Mouse (Mus musculus) cerebellum, postnatal 10 days (tissue): ENCODE results near the gene Shroom2.
A peak's percentile ranks its signal among the peaks of the same experiment; 100 is the strongest.
"Not testable (repeated sequence)": the region's sequence is repeated elsewhere in the genome, so short reads cannot be mapped to it uniquely, and the experiment has no call there.

Experiments used
- DNase-seq, 2 experiments: peaks; one replicate each; pipeline ENCODE4 v3.0.0; 2021; ENCODE audit warnings: mixed read lengths in 2 of 2

Gene Shroom2

DNA sequence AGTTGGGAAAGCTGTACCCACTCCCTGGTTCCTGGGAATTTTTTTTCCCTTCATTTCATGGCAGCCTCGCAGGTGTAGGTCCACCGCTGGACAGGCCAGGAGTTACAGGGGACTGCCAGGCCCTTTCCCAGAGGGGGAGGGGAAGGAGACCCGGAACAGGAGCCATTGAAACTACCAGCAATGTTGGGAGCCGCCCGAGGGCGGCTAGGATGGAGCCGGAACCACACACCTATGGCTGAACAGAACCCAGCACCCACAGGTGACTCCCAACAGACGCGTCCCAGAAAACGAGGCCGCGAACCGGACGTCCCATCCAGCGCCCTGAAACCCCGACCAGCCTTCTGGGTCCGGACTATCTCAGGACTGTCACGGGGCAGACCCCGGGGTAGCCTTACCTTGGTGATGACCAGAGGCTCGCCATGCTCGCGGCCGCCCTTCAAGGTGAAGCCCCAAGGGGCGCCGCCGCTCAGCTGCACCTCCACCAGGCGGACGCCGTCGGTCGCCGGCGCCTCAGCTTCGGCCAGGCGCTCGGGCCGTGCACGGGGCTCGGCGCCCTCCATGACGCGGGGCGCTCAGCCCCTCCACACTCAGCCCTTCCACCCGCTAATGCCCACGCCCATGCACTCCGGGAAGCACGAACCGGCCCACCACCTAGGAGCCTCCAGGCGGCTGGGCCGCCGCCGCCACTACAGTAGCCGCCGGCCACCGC, at the start of gene Shroom2:
Shroom2 (minus strand) TSS at position 575 of the 709 bp plus-strand sequence.
- DNase-seq: peak; percentile 2 to 8

DNA sequence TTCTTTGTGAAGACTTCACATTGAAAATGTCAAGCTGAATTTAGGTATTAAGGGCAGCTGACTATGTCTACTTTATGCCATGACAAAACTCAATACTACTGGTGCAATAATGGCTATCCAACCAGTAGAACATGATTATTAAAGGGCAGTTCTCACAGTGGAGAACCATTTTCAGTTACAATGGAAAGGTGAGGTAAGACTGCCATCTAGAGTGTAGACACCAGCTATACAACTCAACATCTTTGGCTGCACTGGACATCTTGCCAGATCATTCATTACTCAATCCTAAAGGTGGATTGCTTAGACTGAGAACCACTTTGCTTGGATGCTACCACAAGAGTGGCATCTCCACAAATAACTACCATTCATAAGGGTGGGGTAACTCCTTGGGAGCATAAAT, 49.7 kb upstream of the Shroom2 start:
- peak; percentile 9 to 18 for DNase-seq

DNA sequence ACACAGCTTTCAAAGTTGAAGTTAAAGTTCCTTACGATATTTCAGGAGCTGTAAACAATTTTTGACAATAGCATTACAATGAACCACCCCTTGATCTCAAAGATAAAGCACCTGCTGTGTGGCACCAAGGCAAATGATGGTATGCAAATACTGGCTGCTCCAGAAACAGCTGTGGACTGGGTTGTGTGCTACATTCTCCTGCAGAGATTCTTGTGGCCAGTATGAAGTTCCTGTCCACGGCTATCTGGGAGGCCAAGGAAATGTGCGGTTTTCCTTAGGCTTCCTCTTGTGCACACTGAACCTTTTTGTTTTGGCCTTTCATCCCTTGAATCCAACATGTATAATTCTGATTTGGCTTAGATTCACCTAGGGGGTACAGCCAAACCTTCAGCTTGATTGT, 44.1 kb upstream of the Shroom2 start:
- DNase-seq: no peak

DNA sequence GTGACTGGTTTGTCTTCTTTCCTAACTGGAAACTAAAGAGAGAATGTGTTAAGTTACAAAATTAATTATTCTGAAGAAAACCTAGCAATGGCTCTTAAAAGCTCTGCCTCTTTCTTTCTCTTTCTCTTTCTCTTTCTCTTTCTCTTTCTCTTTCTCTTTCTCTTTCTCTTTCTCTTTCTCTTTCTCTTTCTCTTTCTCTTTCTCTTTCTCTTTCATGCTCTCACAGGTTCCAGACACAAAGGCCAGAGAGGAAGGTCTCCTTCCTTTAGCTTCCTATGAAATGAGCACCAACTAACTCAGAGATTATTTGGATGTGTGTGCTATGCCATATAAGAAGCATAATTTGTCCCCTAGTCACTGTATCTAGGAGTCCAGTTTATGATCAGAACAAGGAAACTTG, 36.1 kb upstream of the Shroom2 start:
- no peak for DNase-seq

DNA sequence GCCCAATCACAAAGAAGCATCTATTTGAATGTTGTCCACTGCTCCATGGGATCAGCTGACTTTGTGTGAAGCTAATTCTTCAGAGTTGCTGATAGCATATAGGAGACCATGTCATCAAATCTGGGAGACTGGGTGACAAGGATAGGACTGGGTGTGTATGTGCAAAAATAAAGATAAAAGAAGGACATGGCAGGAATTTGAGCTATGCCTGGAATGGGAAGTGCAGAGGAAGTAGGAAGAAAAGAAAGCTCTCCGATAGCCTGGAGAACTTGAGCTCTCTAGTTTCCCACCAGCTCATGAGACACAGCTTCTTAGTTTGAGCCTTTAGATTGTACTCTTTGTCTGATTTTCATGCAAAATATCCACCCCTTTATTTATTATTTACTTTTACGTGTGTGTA, 19.3 kb upstream of the Shroom2 start:
- no peak for DNase-seq

DNA sequence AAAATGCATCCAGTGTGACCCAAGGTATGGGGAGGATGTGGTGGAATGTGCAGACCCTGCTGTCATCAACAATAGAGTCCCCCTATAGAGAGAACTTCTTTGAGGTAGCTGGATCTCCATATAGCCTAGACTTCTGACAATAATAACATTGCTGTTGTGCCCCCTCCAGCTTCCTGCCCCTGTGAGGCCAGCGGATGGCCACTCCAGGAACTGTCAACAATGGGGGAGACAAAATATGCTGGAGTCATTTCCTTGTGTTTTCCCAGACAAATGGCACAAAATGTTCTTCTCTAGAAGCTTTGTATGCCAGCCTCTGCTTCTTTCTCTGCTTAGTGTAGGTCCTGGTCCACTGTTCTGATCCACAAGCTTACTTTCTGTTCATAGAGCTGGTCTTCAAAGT, 18.9 kb upstream of the Shroom2 start:
- DNase-seq: no peak

DNA sequence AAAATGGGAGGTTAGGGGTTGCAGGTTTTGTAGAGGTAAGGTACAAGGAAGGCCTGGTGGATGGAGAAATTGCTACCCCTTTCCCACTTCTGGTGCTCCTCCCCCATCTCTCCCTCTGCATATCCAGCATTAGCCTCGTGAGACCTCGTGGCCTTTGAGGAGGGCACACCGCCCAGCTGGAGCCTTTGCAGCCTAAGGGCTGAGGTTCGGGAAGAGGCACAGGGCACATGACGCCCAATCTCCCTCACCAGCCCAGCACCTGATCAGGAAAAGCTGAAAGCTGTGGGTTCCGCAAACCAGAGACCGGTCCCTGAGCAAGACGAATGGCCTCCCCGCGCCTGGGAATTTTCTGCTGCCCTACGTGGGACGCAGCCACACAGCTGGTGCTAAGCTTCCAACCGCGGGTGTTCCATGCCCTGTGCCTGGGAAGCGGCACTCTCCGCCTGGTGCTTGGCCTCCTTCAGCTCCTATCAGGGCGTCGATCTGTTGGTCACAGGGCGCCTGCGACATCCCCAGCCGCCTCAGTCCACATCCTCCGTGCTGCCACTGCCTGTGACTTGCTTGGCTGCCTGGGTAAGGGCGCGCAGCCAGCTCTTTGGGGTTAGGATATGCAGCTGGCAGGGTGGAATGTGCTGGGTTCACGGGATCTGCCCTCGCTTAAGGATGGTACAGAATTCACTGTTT, 12.6 kb upstream of the Shroom2 start, which contains the start of gene Gpr143:
Gpr143 (plus strand) TSS at position 202 of the 684 bp plus-strand sequence.
- peak; percentile 21 to 41 for DNase-seq

DNA sequence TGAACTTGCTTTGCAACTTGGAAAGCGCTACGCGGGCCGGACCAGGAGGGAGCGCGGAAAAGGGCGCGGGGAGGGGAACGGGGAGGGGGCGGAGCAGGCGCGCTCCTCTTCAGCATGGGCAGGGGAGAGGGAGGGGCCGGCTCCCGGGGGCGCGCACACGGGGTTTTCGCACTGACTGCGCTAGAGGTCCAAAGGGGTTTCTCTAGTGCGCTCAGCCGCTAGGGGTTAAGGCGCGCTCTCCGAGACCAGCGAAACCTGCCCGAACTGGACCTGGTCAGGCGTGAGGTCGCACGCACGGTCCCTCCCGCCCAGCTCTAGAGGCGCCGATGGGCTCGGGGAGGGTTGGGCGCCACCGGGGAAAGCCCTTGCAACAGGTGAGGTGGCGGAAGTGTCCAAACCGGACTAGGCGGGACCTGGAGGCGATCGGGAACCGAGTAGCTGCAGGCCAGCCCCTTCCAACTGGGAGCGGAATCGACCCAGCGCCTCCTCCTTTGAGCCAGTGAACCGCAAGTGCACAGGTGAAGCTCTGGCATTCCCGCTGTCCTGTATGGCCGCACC, 414 bp upstream of the Shroom2 start:
- DNase-seq: peak; percentile 39 to 68

DNA sequence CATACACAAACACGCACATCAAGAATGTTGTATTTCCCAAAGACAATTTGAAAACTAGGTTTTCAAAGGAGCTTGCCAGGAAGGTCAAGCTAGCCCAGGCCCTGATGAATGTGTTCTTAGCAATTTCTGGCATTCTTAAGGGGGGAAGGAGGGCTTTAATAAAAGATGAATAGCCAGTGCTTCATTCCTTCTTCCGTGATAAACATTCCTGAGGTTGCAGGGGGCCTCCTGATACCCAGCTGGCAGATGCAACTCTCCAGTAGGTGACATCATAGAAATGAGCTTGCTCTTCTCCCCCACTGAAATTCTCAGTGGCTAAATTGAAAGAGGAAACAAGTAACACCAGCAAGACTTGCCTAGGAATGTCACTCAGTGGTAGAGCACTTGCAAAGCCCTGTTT, 5.1 kb downstream of the Shroom2 start:
- DNase-seq: no peak

DNA sequence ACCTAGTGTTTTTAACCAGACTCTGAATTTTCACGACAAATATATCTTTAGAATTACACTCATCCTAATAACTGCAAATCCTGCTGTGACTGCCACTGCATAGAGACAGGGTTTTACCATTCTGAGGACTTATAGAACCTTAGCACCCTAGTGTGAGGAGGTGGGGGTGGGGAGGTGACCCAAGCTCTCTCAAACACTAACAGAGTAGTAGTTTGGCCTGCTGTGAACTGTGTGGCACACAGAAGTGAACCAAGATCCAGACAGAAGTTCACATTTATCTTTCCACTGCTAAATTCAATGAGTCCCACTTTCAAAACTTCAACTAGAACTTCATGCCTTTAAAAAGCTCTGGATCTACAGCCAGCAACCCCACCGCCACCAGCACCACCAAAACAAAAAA, 6.4 kb downstream of the Shroom2 start:
- DNase-seq: no peak

DNA sequence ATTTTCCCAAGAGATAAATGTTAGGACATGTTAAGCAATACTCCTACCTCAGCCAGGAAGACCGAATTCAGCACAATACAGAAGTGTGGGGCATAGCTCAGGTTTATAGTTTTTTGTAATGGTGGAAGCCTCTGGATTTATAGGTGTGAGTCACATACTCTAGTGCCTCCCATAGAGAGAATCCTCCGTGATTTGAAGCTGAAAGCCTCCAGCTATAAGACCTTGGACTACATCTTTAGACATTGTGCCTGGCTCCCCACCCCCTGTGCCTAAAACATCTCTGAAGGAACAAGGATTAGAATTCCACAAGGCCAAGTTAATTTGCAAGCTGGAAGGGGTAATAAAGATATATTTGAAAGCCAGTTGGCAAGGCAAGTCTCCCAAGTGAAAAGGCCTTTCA, 6.8 kb downstream of the Shroom2 start:
- no peak for DNase-seq

DNA sequence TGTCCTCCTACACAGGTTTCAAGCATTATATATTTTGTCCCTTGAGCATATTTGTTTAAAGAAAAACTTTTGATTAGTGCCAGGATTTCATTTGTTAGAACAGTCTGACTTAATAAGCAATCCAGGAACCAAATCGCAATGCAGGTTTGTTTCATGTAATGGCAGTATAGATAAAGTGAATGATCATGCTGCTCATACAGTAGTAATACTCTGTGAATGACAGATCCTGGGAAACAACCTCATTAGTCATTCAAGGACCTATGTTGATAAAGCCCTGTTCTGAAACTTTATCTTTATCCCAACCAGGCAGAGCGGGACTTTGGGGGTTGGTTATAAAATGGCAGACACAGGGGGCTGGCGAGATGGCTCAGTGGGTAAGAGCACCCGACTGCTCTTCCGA, 13.0 kb downstream of the Shroom2 start:
- DNase-seq: no peak

DNA sequence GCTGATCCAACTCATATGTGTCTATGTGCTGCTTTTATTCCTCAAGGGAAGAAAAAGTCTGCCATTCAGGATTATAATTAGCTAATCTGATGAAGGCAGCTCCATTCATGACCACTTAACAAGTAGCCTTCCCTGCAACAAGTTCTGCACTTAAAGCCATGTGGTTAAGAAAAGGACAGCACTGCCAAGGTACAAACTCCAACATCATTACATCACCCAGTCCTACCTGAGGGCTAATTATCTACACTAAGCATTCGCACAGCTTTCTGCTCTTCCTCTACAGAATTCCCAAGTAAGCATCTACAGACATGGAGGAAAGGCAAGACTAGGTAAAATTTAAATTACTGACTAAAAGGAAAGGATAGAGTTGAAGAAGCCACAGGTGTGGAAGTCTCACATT, 13.4 kb downstream of the Shroom2 start:
- DNase-seq: no peak

DNA sequence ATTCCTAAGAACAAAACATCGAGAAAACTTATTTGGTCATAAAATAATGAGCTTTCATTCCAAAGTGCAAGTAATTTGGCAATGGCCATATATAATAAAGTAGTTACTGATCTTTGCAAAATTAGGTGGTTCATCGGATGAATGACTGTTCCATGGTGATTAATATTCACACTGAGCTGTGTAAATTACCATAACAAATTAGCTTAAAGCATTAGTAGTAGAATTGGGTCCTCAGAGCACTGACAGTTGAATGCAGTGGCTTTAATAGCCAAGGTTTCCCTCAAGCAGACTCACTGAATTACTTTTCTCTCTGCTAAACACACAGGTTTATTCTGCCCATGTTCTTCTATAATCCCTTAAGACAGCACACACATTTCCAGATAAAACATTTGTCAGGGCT, 23.3 kb downstream of the Shroom2 start:
- no peak for DNase-seq

DNA sequence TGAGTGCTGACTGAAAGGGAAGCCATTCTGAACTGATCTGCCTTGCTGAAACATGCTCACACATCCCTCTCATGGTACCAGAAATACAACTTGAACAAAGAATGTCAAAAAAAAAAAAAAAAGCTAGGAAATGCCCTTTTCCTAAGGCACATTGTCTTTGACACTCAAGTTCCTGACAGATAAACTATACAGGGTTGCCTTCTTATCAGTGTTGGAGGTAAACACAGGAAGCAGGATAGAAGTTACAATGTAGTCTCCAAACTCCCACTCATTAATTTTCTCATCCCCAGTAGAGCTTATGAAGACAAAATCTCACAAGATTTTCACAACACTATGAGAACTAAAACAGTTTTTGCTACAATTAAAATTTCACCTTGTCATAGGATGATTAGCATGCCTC, 25.6 kb downstream of the Shroom2 start:
- no peak for DNase-seq

DNA sequence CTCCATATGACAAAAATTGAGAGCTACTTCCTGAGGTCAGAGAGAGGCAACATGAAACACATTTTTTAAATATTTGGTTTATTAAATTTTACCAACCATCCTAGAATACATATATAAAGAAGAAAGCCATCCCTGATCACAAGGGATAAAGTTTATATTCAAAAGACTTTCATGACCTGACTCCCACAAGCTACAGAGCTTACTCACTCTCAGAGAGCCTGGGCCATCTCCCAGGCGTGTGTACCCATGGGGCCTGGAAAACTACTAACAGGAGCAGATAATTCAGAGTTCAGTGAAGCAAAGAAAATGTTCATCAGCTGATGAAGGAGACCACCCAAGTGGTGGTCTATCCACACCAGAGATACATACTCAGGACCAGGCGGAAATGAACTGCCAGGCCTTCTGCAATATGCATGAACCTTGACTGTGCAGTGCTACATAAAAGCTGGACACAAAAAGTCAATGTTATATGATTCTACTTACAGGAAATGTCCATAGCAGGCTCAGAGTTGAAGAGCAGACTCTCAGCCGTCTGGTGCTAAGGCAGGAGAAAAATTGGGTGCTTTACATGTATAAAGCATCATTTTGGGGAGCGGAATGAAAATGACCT, 30.4 kb downstream of the Shroom2 start:
- DNase-seq: no peak

DNA sequence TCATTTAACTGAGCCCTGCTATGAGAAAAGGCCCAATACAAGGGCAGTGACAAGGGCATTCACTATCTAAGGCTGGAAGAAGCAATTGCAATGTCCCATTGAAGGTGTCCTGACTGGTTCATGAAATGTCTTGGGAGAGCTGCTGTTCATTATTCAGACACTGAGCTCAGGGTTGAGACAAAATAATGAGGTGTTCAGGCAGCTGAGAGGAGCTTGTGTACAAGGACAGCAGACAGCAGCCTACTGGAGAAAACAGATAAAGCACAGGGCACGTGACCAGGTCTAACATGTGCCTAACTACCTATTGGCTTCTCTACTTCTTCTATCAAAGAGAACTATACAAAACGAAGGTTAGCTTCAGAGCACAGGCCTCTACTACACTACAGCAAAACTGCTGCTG, 31.1 kb downstream of the Shroom2 start:
- DNase-seq: no peak

DNA sequence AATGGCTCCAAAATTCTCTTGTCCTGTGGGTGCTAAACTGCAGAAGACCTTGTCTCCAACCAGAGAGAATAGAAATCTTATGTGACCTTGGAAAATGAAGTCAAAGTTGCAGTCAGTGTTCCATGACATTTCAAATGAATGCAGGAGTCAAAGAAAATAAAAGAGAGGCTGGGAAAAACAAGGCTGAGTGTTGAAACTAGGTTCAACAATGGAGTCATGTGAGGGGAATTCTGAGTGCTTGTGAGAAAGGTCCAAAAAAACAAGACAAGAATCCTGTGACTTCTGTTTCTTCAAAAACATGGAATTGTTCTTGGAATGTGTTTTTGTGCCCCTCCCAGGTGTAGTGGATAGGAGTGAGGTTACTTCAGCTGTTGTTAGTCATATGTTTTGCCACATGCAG, 34.0 kb downstream of the Shroom2 start:
- DNase-seq: no peak

DNA sequence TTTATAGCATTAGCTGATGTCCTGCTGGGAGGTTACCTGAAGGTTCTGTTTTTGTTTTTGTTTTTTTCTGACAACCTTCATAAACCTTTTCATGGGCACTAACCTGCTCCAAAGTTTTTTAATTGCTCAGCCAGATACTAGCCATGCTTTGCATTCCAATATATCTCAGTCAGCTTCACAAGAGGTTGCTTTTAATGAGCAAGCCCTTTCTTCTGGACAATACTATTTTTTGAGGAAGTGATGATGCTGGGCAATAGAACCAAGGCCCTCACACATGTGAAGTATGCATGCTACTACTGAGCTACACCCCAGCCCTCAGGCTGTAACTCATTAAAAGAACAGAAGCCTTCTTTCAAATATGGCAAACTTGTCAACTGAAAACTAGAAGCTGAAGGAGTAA, 52.6 kb downstream of the Shroom2 start:
- DNase-seq: no peak

DNA sequence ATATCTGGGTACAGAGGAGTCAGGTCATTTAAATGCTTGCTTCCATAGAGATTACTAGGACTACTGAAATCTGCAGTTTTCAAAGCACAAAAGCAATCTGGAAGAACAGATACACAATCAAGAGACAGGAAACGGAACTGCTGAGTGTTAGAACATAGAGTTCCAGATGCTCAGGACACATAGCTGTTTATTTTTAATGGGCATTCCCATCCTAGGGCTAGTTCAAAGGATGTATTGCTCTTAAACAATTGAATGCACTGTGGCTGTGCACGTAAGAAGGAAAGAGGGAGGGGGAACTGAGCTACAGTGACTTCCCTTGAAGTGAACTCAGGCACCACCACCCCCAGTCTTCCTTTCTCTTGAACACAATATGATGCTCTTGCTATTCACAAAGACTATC, 58.5 kb downstream of the Shroom2 start:
- not testable (repeated sequence) for DNase-seq

DNA sequence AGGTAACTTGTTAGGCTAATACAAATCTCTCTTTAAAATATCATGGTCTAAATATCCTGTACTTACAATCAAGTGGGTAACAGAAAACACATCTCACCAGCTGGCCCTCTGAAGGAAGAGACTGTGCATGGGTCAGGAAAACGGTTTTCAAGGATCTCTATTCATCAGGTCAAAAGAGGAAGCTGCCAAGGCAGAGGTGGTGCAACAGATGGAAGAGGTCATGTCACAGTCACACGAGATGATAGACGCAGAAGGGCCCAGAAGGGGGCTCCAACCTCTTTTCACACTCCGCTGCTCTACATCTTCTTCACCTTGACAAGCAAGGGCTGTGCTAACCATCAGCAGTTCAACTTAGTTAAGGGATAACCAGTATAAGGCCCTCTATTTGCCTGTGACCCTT, 60.9 kb downstream of the Shroom2 start:
- DNase-seq: no peak

DNA sequence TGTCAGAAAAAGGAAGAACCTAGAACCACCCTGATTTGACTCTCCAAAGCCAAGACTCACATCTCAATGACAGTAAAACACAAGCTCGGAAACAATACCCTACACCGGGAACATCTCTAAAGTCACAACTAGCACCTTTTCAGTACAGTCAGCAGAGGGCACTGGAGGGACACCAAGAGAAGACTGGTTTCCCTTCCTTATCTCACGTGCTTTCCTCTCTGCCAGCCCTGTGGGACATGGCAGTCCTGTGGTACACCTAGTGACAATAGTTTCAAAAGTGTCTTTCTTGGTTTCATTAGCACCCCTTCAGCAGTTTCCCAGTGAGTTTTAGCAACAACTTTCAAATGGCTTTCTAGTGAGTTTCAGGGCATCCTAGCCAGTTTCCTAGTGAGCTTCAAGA, 63.9 kb downstream of the Shroom2 start:
- DNase-seq: peak; percentile 49 to 50

DNA sequence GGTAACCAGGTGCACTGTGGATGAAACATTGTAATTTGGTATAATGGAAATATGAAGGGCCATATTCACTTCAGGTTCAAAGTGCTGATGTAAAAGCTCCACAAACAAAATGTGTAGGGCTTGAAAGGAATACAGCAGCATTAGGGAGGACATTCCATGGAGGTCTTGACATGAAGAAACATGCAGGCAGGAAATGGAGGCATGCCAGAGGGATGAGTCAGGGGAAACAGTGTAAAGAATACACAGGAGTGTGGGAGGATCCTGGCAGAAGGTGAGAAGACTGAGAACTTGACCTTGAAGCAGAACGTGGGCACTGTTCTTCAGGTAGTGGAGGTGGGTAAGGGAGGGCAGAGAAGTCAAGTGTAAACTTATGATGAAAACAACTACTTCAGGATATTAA, 65.6 kb downstream of the Shroom2 start:
- no peak for DNase-seq

DNA sequence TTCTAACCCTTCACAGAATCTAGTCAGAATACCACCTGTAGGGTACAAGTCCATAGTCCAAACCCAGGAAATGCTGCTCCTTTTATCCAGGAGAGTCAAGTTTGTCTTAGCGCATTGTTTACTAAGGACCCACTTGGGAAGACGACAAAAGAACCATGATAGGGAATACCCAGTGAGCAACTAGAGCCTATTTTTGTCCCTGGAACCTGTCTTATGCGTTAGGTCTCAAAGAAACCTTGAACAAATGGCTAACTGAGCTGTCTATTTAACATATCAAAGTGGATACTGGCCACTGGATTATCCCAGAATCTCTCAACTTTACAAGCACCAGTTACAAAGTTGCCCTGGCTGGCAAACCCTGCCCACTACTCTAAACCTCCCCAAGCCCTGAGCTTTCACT, 67.6 kb downstream of the Shroom2 start:
- no peak for DNase-seq
